Mouse (Mus musculus) liver, embryonic 15.5 days (tissue): ENCODE measurements around the gene Atg2b. TPM values are rescaled to one million over a fixed set of nuclear protein-coding genes. Genes with fewer than 3 reads are reported as not detected.

Experiments used
- ATAC-seq: fragments of 200-750 bp; cut with Nextera tagmentation; 2 replicates; pipeline ENCODE4 v1.8.0; 2017; ENCODE audit warnings: moderate number of reproducible peaks, mild to moderate bottlenecking, moderate library complexity; ENCODE audit not compliant: insufficient read depth
- H3K27ac ChIP-seq: fragments of 300-500 bp; sonication (generic); replicated peaks from 2 replicates; pipeline ENCODE4 v1.5.1; 2015; ENCODE audit warnings: mild to moderate bottlenecking, inconsistent platforms
- H3K27me3 ChIP-seq: fragments of 300-500 bp; sonication (generic); 2 replicates; pipeline ENCODE4 v1.6.1; 2015; ENCODE audit warnings: mild to moderate bottlenecking, inconsistent platforms
- H3K36me3 ChIP-seq: fragments of 300-500 bp; sonication (generic); replicated peaks from 2 replicates; pipeline ENCODE4 v1.6.1; 2015; ENCODE audit warnings: moderate library complexity, mild to moderate bottlenecking, inconsistent platforms
- H3K4me1 ChIP-seq: fragments of 300-500 bp; sonication (generic); replicated peaks from 2 replicates; pipeline ENCODE4 v1.6.1; 2015; ENCODE audit warnings: inconsistent platforms
- H3K4me2 ChIP-seq: fragments of 300-500 bp; sonication (generic); 2 replicates; pipeline ENCODE4 v1.6.1; 2015; ENCODE audit warnings: moderate library complexity, mild to moderate bottlenecking, inconsistent platforms
- H3K4me3 ChIP-seq: fragments of 300-500 bp; sonication (generic); replicated peaks from 2 replicates; pipeline ENCODE4 v1.5.1; 2015; ENCODE audit warnings: mild to moderate bottlenecking, inconsistent platforms
- H3K9ac ChIP-seq: fragments of 300-500 bp; sonication (generic); 2 replicates; pipeline ENCODE4 v1.6.1; 2015; ENCODE audit warnings: moderate library complexity, mild to moderate bottlenecking, inconsistent platforms
- H3K9me3 ChIP-seq: fragments of 300-500 bp; sonication (generic); replicated peaks from 2 replicates; pipeline ENCODE4 v1.6.1; 2016; ENCODE audit warnings: inconsistent platforms
- WGBS: fragments of 180-500 bp; shearing (Covaris S2); methylation state at CpG from one replicate; pipeline ENCODE4 v1.1.7; 2015; ENCODE audit warnings: mixed read lengths; ENCODE audit not compliant: insufficient replicate concordance; 5-methylcytosine and 5-hydroxymethylcytosine counted together
- polyA plus RNA-seq: library from polyadenylated mRNA; unstranded; fragments of >200 nt; fragmentation: Nextera tagmentation; extraction: Ambion mirVana; gene quantifications from 2 replicates; pipeline ENCODE4 v1.2.1, GENCODE M21; 2015

The Atg2b gene
- polyA plus RNA-seq, 1 experiment from 2014 or later = 6.8 TPM

DNA sequence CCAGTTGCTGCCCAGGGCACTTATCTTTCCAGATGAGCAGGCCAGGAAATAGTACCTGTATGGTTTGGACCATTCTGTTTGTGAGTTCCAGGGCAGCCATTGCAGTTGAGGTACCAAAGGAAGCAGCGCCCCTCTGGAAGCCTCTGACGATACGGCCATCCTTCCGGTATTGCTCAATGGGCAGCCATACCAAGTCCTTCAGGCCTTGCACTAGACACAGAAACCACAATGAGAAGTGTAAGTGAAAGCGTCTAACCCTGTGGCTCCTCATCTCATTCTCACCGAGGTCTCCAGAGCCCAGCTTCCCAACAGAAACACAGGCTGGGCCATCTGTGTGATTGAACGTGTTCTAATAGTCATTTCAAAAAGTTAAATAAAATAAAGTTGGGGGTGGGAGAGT lies 63.0 kb downstream of the Atg2b start:
- no peak overlapping the region for H3K4me2 ChIP-seq
- no peak overlapping the region for H3K9ac ChIP-seq
- H3K36me3 ChIP-seq = peaks cover 84% of the 10 kb centered on the region
- no peaks in the 10 kb centered on the region for H3K9me3 ChIP-seq
- H3K27ac ChIP-seq = no peak overlapping the region
- H3K4me1 ChIP-seq = no peaks in the 10 kb centered on the region
- 84% methylated on average over 7 of the region's 7 CpGs for WGBS
- no peak for ATAC-seq
- no peaks in the 10 kb centered on the region for H3K27me3 ChIP-seq
- H3K4me3 ChIP-seq = no peak overlapping the region

DNA sequence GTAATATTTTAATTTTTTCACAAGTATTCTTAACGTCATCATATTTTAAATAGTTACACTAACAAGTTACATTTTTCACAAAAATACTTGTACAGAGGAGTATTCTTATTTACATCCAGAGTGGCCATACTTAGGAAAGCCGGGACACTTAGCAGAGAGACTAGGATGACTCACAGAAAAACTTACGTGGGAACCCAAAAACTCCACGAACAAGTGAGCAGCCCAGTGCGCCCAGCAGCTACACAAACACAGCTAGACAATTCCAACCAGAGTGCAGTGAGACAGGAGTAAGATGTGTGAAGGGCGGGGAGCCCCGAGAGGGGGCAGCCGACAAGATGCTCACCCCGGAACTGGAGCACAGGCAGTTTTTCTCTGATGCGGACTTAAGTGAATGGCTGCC lies 71.5 kb downstream of the Atg2b start:
- Histone ChIP-seq H3K27ac (no peak overlapping the region), H3K27me3 (no peaks in the 10 kb centered on the region), H3K9me3 (no peaks in the 10 kb centered on the region), H3K4me2 (no peak overlapping the region), H3K4me3 (no peak overlapping the region), H3K4me1 (no peaks in the 10 kb centered on the region), H3K9ac (no peak overlapping the region), H3K36me3 (peaks cover 45% of the 10 kb centered on the region)
- no peak for ATAC-seq
- 83% methylated on average over 10 of the region's 10 CpGs for WGBS

DNA sequence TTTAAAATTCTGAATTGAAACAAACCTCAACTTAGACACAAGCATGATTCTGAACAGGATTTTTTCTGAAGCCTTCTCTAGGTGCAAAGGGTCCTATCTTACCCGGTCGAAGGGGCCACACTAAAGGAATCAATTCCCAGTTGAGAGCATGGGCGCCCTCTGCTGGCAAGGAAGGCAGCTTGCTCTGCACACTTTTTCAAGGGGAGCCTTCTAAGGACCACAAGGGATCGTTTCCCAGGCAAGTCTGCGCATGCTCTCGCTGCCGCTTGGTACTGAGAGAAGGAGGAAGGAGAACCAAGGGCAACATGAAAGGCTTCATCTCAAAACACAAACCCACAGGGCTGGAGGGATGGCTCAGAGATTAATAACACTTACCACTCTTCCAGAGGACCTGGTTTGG lies 73.3 kb downstream of the Atg2b start:
- Histone ChIP-seq H3K9me3 (no peaks in the 10 kb centered on the region), H3K4me1 (no peaks in the 10 kb centered on the region), H3K27ac (no peak overlapping the region), H3K27me3 (no peaks in the 10 kb centered on the region), H3K36me3 (peaks cover 27% of the 10 kb centered on the region), H3K9ac (no peak overlapping the region), H3K4me3 (no peak overlapping the region), H3K4me2 (no peak overlapping the region)
- WGBS = 17% methylated on average over 7 of the region's 7 CpGs
- ATAC-seq = no peak

DNA sequence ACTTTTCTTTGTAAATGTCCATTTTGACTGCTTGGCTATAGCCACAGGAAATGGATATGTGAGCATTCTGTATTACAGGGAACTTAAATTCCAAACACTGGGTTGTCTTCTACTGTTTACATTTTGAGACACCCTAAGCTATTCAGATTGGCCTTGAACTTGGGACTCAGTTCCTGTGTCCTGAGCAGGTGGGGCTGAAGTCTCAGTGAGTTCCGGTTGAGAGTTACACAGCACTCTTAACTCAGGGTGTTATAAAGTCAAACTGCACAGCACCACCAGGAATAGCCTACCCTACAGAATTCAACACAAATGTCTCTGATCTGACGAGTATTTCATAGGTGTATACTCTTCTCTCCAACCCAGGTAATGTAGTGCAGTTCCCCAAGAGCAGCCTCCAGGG lies 74.0 kb downstream of the Atg2b start:
- ATAC-seq = no peak
- Histone ChIP-seq H3K9ac (no peak overlapping the region), H3K36me3 (peaks cover 20% of the 10 kb centered on the region), H3K4me1 (no peaks in the 10 kb centered on the region), H3K4me2 (no peak overlapping the region), H3K4me3 (no peak overlapping the region), H3K9me3 (no peaks in the 10 kb centered on the region), H3K27ac (no peak overlapping the region), H3K27me3 (no peaks in the 10 kb centered on the region)
- 66% methylated on average over 2 of the region's 2 CpGs for WGBS

DNA sequence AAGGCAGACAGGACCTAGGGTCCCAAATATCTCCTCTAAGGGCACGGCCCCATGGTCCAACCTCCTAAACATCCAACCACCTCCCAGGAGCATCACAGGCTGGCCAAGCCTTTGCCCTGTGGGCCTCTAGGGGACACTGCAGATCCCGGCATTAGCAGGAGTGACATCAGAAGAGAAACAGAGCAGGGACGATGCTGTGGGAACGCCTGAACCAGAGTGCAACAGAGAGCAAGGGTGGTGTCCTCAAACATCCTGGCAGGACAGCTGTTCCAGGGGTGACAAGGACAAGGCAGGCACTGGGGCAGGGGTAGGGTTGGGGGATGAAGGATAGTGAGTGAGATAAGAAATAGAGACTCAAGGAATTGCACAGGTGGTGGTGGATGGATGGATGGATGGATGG lies 78.1 kb downstream of the Atg2b start:
- Histone ChIP-seq H3K36me3 (no peaks in the 10 kb centered on the region), H3K27me3 (no peaks in the 10 kb centered on the region), H3K9me3 (no peaks in the 10 kb centered on the region), H3K4me1 (no peaks in the 10 kb centered on the region), H3K27ac (no peak overlapping the region), H3K9ac (no peak overlapping the region), H3K4me2 (no peak overlapping the region), H3K4me3 (no peak overlapping the region)
- ATAC-seq = no peak
- WGBS = 56% methylated on average over 4 of the region's 4 CpGs

DNA sequence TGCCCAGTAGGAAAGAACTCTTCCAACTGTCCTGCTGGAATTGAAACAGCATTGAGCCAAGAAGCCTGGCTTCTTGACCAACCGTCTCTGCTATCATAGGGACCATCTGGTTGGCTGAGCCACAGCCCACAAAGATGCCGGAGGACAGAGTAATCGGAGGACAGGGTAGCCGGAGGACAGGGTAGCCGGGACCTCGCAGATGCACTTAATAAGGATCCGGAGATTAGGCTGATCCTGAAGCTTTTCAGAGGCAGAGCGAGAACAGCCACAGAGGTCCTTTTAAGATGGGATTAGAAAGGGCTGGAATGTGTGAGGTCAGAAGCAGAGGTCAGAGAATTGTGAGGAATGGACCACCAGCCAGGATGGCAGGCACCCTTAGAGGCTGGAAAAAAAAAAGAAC lies 79.8 kb downstream of the Atg2b start:
- H3K36me3 ChIP-seq = no peaks in the 10 kb centered on the region
- no peak overlapping the region for H3K27ac ChIP-seq
- no peak overlapping the region for H3K4me2 ChIP-seq
- H3K27me3 ChIP-seq = no peaks in the 10 kb centered on the region
- no peaks in the 10 kb centered on the region for H3K9me3 ChIP-seq
- no peak overlapping the region for H3K9ac ChIP-seq
- ATAC-seq = no peak
- WGBS = 71% methylated on average over 8 of the region's 8 CpGs
- H3K4me1 ChIP-seq = no peaks in the 10 kb centered on the region
- no peak overlapping the region for H3K4me3 ChIP-seq

DNA sequence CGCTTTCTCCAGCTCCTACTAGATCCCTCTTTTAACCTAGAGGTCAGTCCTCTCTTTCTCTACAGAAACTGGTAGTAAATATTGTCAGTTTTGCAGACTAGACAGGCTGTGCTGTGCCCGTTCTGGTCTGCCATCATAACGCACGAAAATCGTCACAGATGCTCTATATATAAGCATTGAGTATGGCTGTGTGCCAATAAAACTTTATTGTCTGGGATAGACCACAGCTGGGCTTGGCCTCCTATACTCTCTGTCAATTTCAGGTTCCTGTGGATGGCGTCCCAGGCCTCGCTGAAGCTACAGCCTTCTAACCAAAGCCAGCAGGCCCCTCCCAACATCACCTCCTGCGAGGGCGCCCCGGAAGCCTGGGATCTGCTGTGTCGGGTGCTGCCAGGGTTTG lies 81.1 kb downstream of the Atg2b start:
- no peaks in the 10 kb centered on the region for H3K9me3 ChIP-seq
- no peak overlapping the region for H3K27ac ChIP-seq
- no peak for ATAC-seq
- H3K4me1 ChIP-seq = no peaks in the 10 kb centered on the region
- H3K9ac ChIP-seq = no peak overlapping the region
- no peaks in the 10 kb centered on the region for H3K27me3 ChIP-seq
- no peak overlapping the region for H3K4me3 ChIP-seq
- WGBS = 79% methylated on average over 11 of the region's 11 CpGs
- no peaks in the 10 kb centered on the region for H3K36me3 ChIP-seq
- H3K4me2 ChIP-seq = no peak overlapping the region

DNA sequence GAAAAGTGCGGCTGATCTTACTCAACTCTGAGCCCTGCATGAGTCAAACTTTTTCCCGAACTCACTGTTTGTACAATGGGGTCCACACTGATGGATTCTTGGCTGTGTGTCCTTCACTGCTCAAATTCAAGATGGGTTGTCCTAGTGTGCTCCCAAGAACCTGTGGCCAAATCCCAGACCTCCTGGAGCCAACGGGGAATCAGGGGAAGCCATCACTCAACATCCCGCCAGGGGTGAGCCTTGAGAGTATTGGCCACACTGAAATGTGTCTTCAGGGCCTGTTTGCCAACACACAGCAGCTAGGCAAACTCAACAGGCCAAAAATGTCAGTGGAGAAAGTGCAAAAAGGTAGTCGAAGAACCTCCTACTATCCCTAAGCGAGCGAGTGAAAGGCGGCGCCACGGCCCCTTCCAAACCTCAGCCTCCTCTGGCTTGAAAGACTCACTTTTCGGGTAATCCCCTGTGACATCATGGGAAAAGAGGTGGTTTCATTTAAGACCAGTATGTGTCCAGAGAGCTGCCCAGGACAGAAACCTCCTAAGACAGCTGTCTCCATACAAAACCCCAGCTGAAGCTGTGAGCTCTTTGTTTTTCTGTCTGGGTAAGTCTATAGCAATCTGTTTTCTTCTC lies 82.3 kb downstream of the Atg2b start, which contains the start of gene Bdkrb1:
TSS of gene Bdkrb1 (plus strand) at position 505 of the 630 bp plus-strand sequence.
- H3K4me3 ChIP-seq = no peak within 1 kb of the TSS
- ATAC-seq = no peak
- H3K9me3 ChIP-seq = no peaks in the 10 kb centered on the region
- no peak within 1 kb of the TSS for H3K9ac ChIP-seq
- no peaks in the 10 kb centered on the region for H3K36me3 ChIP-seq
- no peaks in the 10 kb centered on the region for H3K27me3 ChIP-seq
- no peaks in the 10 kb centered on the region for H3K4me1 ChIP-seq
- no peak within 1 kb of the TSS for H3K27ac ChIP-seq
- no peak within 1 kb of the TSS for H3K4me2 ChIP-seq
- WGBS = 80% methylated on average over 11 of the region's 11 CpGs

DNA sequence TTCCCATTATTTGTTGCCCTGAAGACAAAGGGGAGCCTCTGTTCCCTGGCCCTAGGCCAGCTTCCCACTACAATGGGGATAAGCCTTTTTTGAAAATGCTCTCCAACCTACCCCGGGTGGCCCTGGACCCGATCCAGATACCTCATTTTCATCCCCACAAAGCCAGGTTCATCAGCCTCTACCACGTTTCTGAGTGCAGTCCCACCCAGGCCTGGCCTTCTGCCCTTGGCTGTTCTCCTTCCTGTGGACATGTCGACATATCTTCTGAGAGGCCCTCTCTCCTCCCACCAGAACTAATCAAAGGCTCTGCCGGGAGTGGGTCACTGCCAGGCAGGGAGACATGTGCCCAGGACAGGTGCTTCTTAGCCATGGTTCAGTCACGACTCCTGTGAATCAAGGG lies 83.4 kb downstream of the Atg2b start:
- no peak overlapping the region for H3K9ac ChIP-seq
- no peak overlapping the region for H3K4me3 ChIP-seq
- no peaks in the 10 kb centered on the region for H3K27me3 ChIP-seq
- H3K4me2 ChIP-seq = no peak overlapping the region
- no peaks in the 10 kb centered on the region for H3K9me3 ChIP-seq
- H3K27ac ChIP-seq = no peak overlapping the region
- no peak for ATAC-seq
- H3K4me1 ChIP-seq = no peaks in the 10 kb centered on the region
- no peaks in the 10 kb centered on the region for H3K36me3 ChIP-seq
- 55% methylated on average over 6 of the region's 6 CpGs for WGBS

DNA sequence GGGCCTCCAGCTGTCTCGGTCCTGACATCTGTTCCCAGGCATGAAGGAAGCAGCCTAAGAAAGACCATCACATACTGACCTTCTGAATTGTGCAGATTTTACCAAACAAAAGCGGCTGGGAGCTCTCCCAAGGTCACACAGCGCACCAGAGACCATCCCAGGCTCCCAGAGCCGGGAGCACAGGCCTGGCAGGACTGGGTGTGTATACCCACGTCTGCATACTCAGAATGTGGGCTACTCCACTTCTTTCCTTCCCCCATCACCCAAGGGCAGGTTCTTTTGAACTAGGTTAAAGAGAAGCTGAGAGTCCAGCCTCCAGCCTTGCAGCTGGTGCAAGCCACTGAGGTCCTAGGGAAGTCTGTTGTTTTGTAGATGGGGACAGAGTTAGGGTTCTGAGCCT lies 85.9 kb downstream of the Atg2b start:
- Histone ChIP-seq H3K4me3 (no peak overlapping the region), H3K27ac (no peak overlapping the region), H3K9me3 (no peaks in the 10 kb centered on the region), H3K4me2 (no peak overlapping the region), H3K4me1 (no peaks in the 10 kb centered on the region), H3K27me3 (no peaks in the 10 kb centered on the region), H3K36me3 (no peaks in the 10 kb centered on the region), H3K9ac (no peak overlapping the region)
- 50% methylated on average over 5 of the region's 5 CpGs for WGBS
- no peak for ATAC-seq

DNA sequence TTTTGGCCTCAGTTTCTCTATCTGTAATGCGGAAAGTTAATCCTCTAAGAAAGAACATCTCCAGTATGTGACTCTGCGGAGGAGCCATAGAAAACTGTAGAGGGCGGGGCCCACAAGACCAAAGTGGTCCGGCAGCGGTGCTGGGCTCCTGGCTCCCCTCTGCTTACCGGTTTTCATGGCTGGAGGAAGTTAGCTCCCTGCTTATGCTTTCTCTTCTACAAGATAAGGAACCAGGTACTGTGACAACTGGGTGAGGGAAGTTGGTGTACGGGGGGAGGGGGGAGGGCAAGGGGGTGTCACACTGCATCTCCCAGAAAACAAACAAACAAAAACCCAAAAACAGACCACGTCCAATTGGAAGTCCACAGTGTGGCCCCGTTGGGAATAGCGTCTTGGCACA lies 86.5 kb downstream of the Atg2b start:
- WGBS = 48% methylated on average over 10 of the region's 10 CpGs
- Histone ChIP-seq H3K4me1 (no peaks in the 10 kb centered on the region), H3K9ac (no peak overlapping the region), H3K27me3 (no peaks in the 10 kb centered on the region), H3K9me3 (no peaks in the 10 kb centered on the region), H3K27ac (no peak overlapping the region), H3K4me3 (no peak overlapping the region), H3K4me2 (no peak overlapping the region), H3K36me3 (no peaks in the 10 kb centered on the region)
- ATAC-seq = no peak

DNA sequence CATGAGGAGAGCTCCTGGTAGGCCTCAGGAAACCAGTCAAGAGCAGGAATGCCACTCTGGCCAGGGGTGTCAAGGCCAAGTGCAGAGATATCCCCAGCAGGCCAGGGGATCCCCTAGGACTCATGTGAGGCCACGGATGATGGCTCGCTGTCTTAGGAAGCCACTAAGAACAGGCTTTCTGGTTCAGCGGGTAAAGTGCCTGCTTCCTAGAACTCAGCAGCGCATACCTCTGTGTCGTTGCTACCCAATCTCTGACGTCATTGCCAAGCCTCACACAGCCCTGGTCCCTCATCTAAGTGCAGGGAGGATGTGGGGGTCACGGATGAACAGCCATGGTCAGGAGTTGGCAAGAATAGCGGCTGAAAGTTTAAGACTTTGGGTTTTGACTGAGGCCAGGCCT lies 87.9 kb downstream of the Atg2b start:
- no peak overlapping the region for H3K9ac ChIP-seq
- no peaks in the 10 kb centered on the region for H3K9me3 ChIP-seq
- WGBS = 69% methylated on average over 8 of the region's 8 CpGs
- no peaks in the 10 kb centered on the region for H3K27me3 ChIP-seq
- no peaks in the 10 kb centered on the region for H3K4me1 ChIP-seq
- H3K4me3 ChIP-seq = no peak overlapping the region
- H3K36me3 ChIP-seq = no peaks in the 10 kb centered on the region
- no peak overlapping the region for H3K4me2 ChIP-seq
- no peak overlapping the region for H3K27ac ChIP-seq
- no peak for ATAC-seq
